Mouse (Mus musculus) CH12.LX (cell line): ENCODE results near the gene Gatad2a. TPM values are rescaled to one million over a fixed set of nuclear protein-coding genes. Genes with fewer than 3 reads are reported as not detected.
"Not testable (repeated sequence)": the region's sequence is repeated elsewhere in the genome, so short reads cannot be mapped to it uniquely, and the experiment has no call there.

Experiments
- DNase-seq: peaks from one replicate; pipeline ENCODE4 v3.0.0-alpha.2; 2013; ENCODE audit errors: extremely low read depth
- H3K27ac ChIP-seq: 2 replicates; pipeline ENCODE4 v1.5.1; 2012; ENCODE audit warnings: low read depth, mild to moderate bottlenecking, control low read depth, moderate library complexity; ENCODE audit not compliant: insufficient read depth
- H3K27me3 ChIP-seq: replicated peaks from 2 replicates; pipeline ENCODE3; 2012; ENCODE audit warnings: inconsistent platforms
- H3K36me3 ChIP-seq, 2 experiments: replicated peaks in 1 of 2; 2 replicates each; pipeline versions ENCODE3 to v1.6.1; 2012; ENCODE audit warnings: inconsistent platforms in 1 of 2, low read length in 1 of 2, mild to moderate bottlenecking in 1 of 2, mixed read lengths in 1 of 2, moderate library complexity in 1 of 2; ENCODE audit not compliant: control insufficient read depth in 1 of 2, insufficient read depth in 1 of 2
- H3K4me1 ChIP-seq, 2 experiments: 2 replicates each; pipeline ENCODE4 v1.6.1; 2012; ENCODE audit warnings: inconsistent platforms in 1 of 2, moderate library complexity in 1 of 2; ENCODE audit not compliant: insufficient read depth in 2 of 2, control insufficient read depth in 1 of 2
- H3K4me2 ChIP-seq: 2 replicates; pipeline ENCODE4 v1.6.1; 2012; ENCODE audit warnings: low read depth, mild to moderate bottlenecking, control low read depth; ENCODE audit not compliant: poor library complexity, insufficient read depth, severe bottlenecking
- H3K4me3 ChIP-seq, 3 experiments: fragments of 150-350 bp in 1 of 3; sonication (generic) in 1 of 3; replicated peaks in 1 of 3; 2 replicates each; pipeline versions ENCODE3 to v1.5.1; 2011 to 2012; ENCODE audit warnings: low read depth in 2 of 3, low read length in 2 of 3, mild to moderate bottlenecking in 2 of 3, moderate library complexity in 2 of 3, control low read depth in 1 of 3, improper control_type of control experiment in 1 of 3, inconsistent platforms in 1 of 3, mixed read lengths in 1 of 3; ENCODE audit not compliant: poor library complexity in 1 of 3
- H3K79me2 ChIP-seq: replicated peaks from 2 replicates; pipeline ENCODE4 v1.6.1; 2012; ENCODE audit warnings: mild to moderate bottlenecking, moderate library complexity; ENCODE audit not compliant: control insufficient read depth, poor library complexity, insufficient read depth, severe bottlenecking; ENCODE audit errors: extremely low read depth
- H3K9ac ChIP-seq: 2 replicates; pipeline ENCODE4 v1.6.1; 2012; ENCODE audit warnings: low read depth, mild to moderate bottlenecking, control low read depth, moderate library complexity; ENCODE audit not compliant: insufficient read depth
- H3K9me3 ChIP-seq: replicated peaks from 2 replicates; pipeline ENCODE3; 2012; ENCODE audit warnings: low read length, inconsistent platforms, mixed read lengths
- CHD1 ChIP-seq: IDR thresholded peaks from 2 replicates; pipeline ENCODE4 v1.6.1; 2012; ENCODE audit warnings: low read depth, low read length, improper control_type of control experiment, inconsistent platforms
- CTCF ChIP-seq, 2 experiments: IDR thresholded peaks in 1 of 2; conservative IDR thresholded peaks in 1 of 2; 2 replicates each; pipeline ENCODE4 v1.5.1; 2011 to 2012; ENCODE audit warnings: low read depth in 2 of 2, low read length in 2 of 2, improper control_type of control experiment in 1 of 2, inconsistent platforms in 1 of 2, mild to moderate bottlenecking in 1 of 2, moderate library complexity in 1 of 2
- E2F4 ChIP-seq: IDR thresholded peaks from 2 replicates; pipeline ENCODE4 v1.6.1; 2011; ENCODE audit warnings: low read depth, low read length, improper control_type of control experiment; ENCODE audit not compliant: insufficient replicate concordance
- EP300 ChIP-seq: IDR thresholded peaks from 2 replicates; pipeline ENCODE4 v1.6.1; 2011; ENCODE audit warnings: low read length, improper control_type of control experiment
- IRF4 ChIP-seq: IDR thresholded peaks from 2 replicates; pipeline ENCODE4 v1.6.1; 2014; ENCODE audit warnings: low read depth, mild to moderate bottlenecking, inconsistent platforms, low read length, improper control_type of control experiment
- MAX ChIP-seq: IDR thresholded peaks from 2 replicates; pipeline ENCODE4 v1.6.1; 2011; ENCODE audit warnings: low read length, improper control_type of control experiment
- MYC ChIP-seq: IDR thresholded peaks from 2 replicates; pipeline ENCODE4 v1.6.1; 2011; ENCODE audit warnings: low read depth, mild to moderate bottlenecking, improper control_type of control experiment, low read length
- POLR2A ChIP-seq: IDR thresholded peaks from 2 replicates; pipeline ENCODE4 v1.6.1; 2011; ENCODE audit warnings: low read depth, mild to moderate bottlenecking, improper control_type of control experiment, low read length
- POLR2AphosphoS2 ChIP-seq: IDR thresholded peaks from 2 replicates; pipeline ENCODE4 v1.6.1; 2011; ENCODE audit warnings: low read depth, low read length, improper control_type of control experiment
- SIN3A ChIP-seq: IDR thresholded peaks from 2 replicates; pipeline ENCODE4 v1.6.1; 2012; ENCODE audit warnings: low read length, improper control_type of control experiment, inconsistent platforms
- SMC3 ChIP-seq: IDR thresholded peaks from 2 replicates; pipeline ENCODE4 v1.6.1; 2011; ENCODE audit warnings: low read depth, low read length, improper control_type of control experiment
- TCF12 ChIP-seq: IDR thresholded peaks from 2 replicates; pipeline ENCODE4 v1.6.1; 2014; ENCODE audit warnings: low read depth, mild to moderate bottlenecking, inconsistent platforms, low read length, improper control_type of control experiment
- UBTF ChIP-seq: IDR thresholded peaks from 2 replicates; pipeline ENCODE4 v1.6.1; 2012; ENCODE audit warnings: low read depth, mild to moderate bottlenecking, inconsistent platforms, low read length, improper control_type of control experiment, moderate library complexity
- ZC3H11A ChIP-seq: IDR thresholded peaks from 2 replicates; pipeline ENCODE4 v1.6.1; 2012; ENCODE audit warnings: low read depth, mild to moderate bottlenecking, inconsistent platforms, low read length, improper control_type of control experiment
- dilution Hi-C: fragments of 300-500 bp; cut with MboI; formaldehyde crosslinking; loops from 2 replicates; pipeline ENCODE4 v1.14.3; 2020; ENCODE audit warnings: low sequenced_read_pairs; ENCODE audit not compliant: extremely low pct_unique_long_range_greater_than_20kb, extremely low pct_ligation_motif_present
- in situ Hi-C: fragments of 300-500 bp; cut with MboI; formaldehyde crosslinking; loops from 3 replicates; pipeline ENCODE4 v1.14.3; 2019; ENCODE audit warnings: low sequenced_read_pairs, low pct_ligation_motif_present, low pct_unique_long_range_greater_than_20kb, mixed read lengths
- polyA plus RNA-seq: library from polyadenylated mRNA; unstranded; fragments of >175 nt; gene quantifications from 2 replicates; pipeline ENCODE4 v1.2.1, GENCODE M21; 2012; ENCODE audit warnings: low read depth; ENCODE audit not compliant: insufficient read length
- total RNA-seq, 2 experiments: library from RNA; depleted of rRNA; stranded (reverse); fragments of 300-350 nt in 1 of 2; fragments of >200 nt in 1 of 2; gene quantifications; 2 replicates each; pipeline ENCODE4 v1.2.3; 2012 to 2014

Gene Gatad2a
- total and polyA plus RNA-seq, 3 experiments = 35.7 to 95.1 (median 70.8) TPM

DNA sequence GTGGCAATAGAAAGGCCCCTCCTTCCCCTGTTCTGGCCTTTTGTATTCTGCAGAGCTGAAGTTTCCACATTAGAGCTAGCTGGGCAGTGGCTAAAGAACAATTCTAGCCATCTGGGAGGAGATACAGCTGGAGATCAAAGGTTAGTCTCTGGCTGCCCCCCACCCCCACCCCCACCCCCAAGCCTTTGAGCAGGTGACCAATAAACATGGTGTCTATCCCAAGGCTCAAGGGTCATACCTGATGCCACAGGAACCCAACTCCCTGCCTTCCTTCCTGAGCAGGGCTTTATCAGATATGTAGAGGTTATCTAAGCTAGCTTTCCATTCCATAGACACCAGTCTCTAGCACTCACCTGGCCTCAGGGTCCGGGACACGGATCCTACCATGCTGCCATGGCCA lies 45.9 kb downstream of the Gatad2a start:
- Histone ChIP-seq H3K9ac (no peak overlapping the region), H3K27me3 (no peaks in the 10 kb centered on the region), H3K27ac (no peak overlapping the region), H3K79me2 (peaks cover 45% of the 10 kb centered on the region), H3K4me2 (no peak overlapping the region), H3K36me3 (peaks cover 19 to 84% of the 10 kb centered on the region in 2 experiments), H3K4me3 (no peak overlapping the region), H3K9me3 (no peaks in the 10 kb centered on the region), H3K4me1 (peaks cover 0 to 24% of the 10 kb centered on the region in 2 experiments; a peak in 2 of 4 replicates)
- no peak for DNase-seq
- TF ChIP-seq ZC3H11A (no peak), SIN3A (no peak), CTCF (conservative IDR thresholded peaks at IDR 0.05 in 1 of 2, IDR thresholded peaks at IDR 0.05 in 1 of 2; ENCODE audit: low read depth in 2 of 2, low read length in 2 of 2) (no peak), E2F4 (no peak), CHD1 (no peak), EP300 (no peak), MAX (no peak), POLR2A (no peak), IRF4 (no peak), MYC (no peak), SMC3 (no peak), POLR2AphosphoS2 (no peak), TCF12 (no peak)
- dilution Hi-C loops (no loop called here), in situ Hi-C loops (no loop called here)

DNA sequence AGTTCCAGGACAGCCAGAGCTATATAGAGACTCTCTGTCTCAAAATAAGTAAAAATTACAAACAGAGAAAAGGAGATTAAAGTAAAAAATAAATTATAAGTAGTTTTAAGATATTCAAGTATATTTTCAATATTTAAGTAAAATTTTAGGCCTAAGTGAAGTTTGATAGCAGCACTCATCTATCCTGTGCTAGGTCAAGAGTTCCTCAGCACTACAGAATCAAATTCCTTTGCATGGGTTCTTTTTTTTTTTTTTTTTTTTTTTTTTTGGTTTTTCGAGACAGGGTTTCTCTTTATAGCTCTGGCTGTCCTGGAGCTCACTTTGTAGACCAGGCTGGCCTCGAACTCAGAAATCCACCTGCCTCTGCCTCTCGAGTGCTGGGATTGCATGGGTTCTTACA lies 53.7 kb downstream of the Gatad2a start:
- H3K9me3 ChIP-seq, H3K9ac ChIP-seq, H3K4me2 ChIP-seq, H3K27me3 ChIP-seq, H3K4me3 ChIP-seq, dilution Hi-C loops, in situ Hi-C loops, DNase-seq, H3K27ac ChIP-seq: not testable (repeated sequence)
- Histone ChIP-seq H3K36me3 (peaks cover 13 to 64% of the 10 kb centered on the region in 2 experiments), H3K79me2 (peaks cover 47% of the 10 kb centered on the region), H3K4me1 (peaks cover 34 to 67% of the 10 kb centered on the region in 2 experiments)

DNA sequence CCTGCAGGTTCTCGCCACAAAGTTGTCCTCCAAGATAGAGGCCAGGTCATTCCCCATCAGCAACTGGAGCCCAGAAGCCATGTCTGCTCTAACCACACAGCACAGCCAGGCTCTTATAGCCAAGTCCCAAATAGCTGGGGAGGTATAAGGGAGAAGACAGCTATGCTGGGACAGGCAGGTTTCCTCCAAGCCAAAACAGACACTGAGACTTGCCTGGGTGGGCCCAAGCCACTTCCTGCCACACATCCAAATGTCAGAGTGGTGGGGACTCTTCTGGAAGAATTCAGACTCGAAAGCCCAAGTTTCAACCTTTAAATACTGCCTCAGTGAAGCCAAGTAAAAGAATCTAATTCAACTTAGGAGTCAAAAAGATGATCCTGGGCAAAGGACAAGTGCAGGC lies 55.8 kb downstream of the Gatad2a start:
- TF ChIP-seq UBTF = no peak
- Histone ChIP-seq H3K4me1 (peaks cover 38 to 83% of the 10 kb centered on the region in 2 experiments), H3K36me3 (peaks cover 18 to 68% of the 10 kb centered on the region in 2 experiments), H3K9ac (peak overlapping the region; percentile 19; the same call in 1 of the 2 replicates), H3K4me2 (peak overlapping the region; percentile 32; the same call in 1 of the 2 replicates), H3K27me3 (no peaks in the 10 kb centered on the region), H3K79me2 (peaks cover 49% of the 10 kb centered on the region), H3K9me3 (no peaks in the 10 kb centered on the region), H3K4me3 (no peak overlapping the region), H3K27ac (peak overlapping the region; percentile 70)
- in situ Hi-C loops = no loop called here
- DNase-seq = no peak
- dilution Hi-C loops = no loop called here
